Mouse (Mus musculus) layer of hippocampus, adult 18-20 months (tissue): ENCODE data around the gene Tlr9. TPM values are rescaled to one million over a fixed set of nuclear protein-coding genes. Genes with fewer than 3 reads are reported as not detected.

ENCODE experiments used
- DNase-seq, 2 experiments: peaks; one replicate each; pipeline ENCODE4 v3.0.0; 2022; ENCODE audit warnings: low spot score in 2 of 2
- total RNA-seq, 2 experiments: library from RNA; stranded (reverse); gene quantifications; 2 replicates each; pipeline ENCODE4 v1.2.3; 2021

Tlr9 gene
- total RNA-seq, 2 experiments from 2014 or later: 1.0 to 1.5 TPM

GRCm38 (mm10) chr9:106203990-106204851 lies 18.2 kb upstream of the Tlr9 start:
- DNase-seq: no peak

GRCm38 (mm10) chr9:106205713-106206290 lies 16.6 kb upstream of the Tlr9 start:
- DNase-seq: no peak

- DNase-seq: no peak
These were observed 15.9 kb upstream of the Tlr9 start for GRCm38 (mm10) chr9:106206515-106206914.

- no peak for DNase-seq
These were observed 14.2 kb upstream of the Tlr9 start for GRCm38 (mm10) chr9:106208181-106208580.

GRCm38 (mm10) chr9:106209954-106210353 lies 12.4 kb upstream of the Tlr9 start:
- no peak for DNase-seq

- no peak for DNase-seq
These were observed 11.4 kb upstream of the Tlr9 start for GRCm38 (mm10) chr9:106210853-106211609.

- peak; percentile 69 to 91 for DNase-seq
These were observed 10.5 kb upstream of the Tlr9 start for GRCm38 (mm10) chr9:106211680-106212593.

- DNase-seq: no peak
These were observed 9.8 kb upstream of the Tlr9 start for GRCm38 (mm10) chr9:106212594-106212981.

GRCm38 (mm10) chr9:106215341-106216125 lies 6.9 kb upstream of the Tlr9 start:
- no peak for DNase-seq

- no peak for DNase-seq
These were observed 5.4 kb upstream of the Tlr9 start for GRCm38 (mm10) chr9:106216971-106217370.

GRCm38 (mm10) chr9:106220894-106221523 lies 1.4 kb upstream of the Tlr9 start:
- DNase-seq: no peak

- no peak for DNase-seq
These were observed 596 bp downstream of the Tlr9 start for GRCm38 (mm10) chr9:106222994-106223393.

GRCm38 (mm10) chr9:106225469-106226150 lies 3.2 kb downstream of the Tlr9 start:
- no peak for DNase-seq

- DNase-seq: no peak
These were observed 3.8 kb downstream of the Tlr9 start for GRCm38 (mm10) chr9:106226151-106226682.

GRCm38 (mm10) chr9:106227790-106228429 lies 5.5 kb downstream of the Tlr9 start:
- DNase-seq: no peak

GRCm38 (mm10) chr9:106230051-106230733 lies 7.8 kb downstream of the Tlr9 start:
- DNase-seq: no peak

- peak in 1 of 2 experiments; percentile 50 for DNase-seq
These were observed 8.3 kb downstream of the Tlr9 start for GRCm38 (mm10) chr9:106230734-106231106.

- DNase-seq: no peak
These were observed 8.8 kb downstream of the Tlr9 start for GRCm38 (mm10) chr9:106231220-106231619.
